Mouse (Mus musculus) frontal cortex, adult (tissue): Measurements from ENCODE around the gene Naa35.

ENCODE experiments used
- ATAC-seq: cut with Nextera tagmentation; 2 replicates; pipeline ENCODE4 v1.9.2; 2017; ENCODE audit warnings: mild to moderate bottlenecking, moderate library complexity, mixed read lengths; ENCODE audit not compliant: low TSS enrichment

Naa35 gene

DNA sequence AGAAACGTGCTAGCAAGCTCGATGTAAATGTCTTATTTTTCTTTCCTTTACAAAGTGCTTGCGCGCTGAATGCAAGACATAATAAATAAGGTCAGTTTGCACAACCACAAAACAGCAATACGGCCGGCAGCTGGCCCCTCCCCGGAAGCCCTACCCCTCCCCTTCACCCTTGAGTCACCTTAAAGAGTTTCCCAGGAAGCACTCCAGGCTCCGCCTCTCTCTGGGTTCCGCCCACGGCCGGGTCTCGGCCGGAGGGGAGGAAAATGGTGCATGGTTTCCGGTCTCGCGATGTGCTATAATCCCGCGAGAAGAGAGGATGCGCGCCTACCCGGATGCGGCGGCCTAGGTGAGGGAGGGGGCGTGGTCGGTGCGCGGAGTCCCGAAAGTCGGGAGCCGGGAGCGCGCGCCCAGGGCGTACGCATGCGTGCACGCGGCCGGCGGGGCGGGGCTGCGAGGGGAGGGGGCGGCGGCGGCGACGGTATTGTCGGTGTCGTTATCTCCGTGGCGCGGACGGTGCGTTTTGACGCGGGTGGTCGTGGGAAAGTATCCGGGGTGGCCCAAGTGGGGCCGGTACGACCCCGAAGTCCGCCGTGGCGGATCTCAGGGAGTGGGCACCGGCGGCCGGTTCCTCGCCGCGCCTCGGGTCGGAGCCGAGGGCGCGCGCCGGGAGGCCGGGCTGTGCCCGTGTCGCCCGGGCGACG is at the start of gene Naa35, which contains the start of gene Agtpbp1:
Gene Naa35, plus strand, starts transcription at position 313 of the 701 bp plus-strand sequence.
Gene Agtpbp1, minus strand, starts transcription at position 281 of the 701 bp plus-strand sequence.
- peak; percentile 95 for ATAC-seq

DNA sequence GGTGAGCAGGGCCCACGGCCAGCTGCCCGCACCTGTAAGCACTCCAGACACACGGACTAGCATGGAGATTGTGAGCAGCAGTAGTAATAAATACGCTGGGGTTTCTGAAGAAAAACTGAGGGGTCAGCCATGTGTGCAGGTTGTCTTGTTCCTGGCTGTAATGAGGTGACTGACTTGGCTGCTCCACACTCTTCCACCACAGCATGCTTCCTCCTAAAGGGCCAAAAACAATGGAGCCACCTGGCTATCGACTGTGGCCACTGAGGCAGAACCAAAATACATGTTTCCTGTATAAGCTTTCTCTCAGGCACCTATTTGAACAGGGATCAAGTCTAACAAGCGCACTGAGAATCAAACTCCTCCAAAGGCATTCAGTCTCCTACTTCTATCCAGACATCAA is 49.3 kb upstream of the Naa35 start:
- ATAC-seq, result no peak

DNA sequence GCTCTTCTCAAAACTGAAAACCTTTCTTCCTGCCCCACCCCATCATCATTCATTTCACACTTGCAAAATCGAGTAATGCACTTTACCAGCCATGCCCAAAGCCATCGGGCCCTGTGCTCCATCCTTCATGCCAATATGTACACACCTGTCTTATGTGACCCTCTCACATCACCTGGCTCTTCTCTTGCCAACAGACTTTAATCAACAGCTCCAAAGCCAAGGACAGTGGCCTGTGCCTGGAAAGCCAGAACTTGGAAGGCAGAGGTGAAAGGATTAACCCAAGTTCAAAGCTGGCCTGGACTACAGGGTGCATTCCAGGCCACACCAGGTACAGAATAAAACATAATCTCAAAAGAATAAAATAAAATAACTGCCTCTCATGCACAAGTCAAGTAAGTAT is 48.4 kb upstream of the Naa35 start:
- no peak for ATAC-seq

DNA sequence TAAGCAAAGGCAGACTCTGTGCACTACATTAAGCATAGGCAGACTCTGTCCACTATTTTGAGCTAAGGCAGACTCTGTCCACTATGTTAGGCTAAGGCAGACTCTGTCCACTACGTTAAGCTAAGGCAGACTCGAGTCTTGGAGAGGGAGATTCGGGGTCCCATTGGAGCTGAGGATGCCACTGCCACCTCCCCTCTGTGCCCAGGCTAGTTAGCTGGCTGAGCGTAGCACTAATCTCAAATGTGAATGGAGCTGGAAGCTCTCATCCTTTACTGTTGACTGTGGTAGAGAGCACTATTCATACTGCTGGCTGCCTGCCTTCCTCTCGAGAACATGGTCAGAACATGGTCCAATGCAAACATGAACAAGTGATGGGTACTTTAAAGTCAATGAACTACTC is 46.4 kb upstream of the Naa35 start:
- no peak for ATAC-seq

DNA sequence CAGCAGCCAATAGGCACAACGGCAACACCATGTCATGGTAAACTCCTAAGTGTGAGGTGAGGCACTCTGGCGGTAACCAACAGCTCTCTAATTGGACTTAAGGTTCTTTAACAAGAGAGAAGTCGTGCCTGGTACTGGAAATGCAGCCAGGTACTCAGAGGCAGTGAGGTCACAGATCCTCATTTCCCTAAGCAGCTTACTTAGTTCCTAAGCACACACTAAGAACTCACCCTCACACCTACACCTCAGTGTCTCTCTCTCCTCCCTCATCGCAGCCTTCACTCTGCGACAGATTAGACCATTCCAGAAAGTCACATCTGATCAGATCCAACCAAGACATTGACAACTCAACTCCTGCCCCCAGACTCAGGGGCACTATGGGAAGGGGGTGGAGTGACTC is 45.0 kb upstream of the Naa35 start:
- no peak for ATAC-seq

DNA sequence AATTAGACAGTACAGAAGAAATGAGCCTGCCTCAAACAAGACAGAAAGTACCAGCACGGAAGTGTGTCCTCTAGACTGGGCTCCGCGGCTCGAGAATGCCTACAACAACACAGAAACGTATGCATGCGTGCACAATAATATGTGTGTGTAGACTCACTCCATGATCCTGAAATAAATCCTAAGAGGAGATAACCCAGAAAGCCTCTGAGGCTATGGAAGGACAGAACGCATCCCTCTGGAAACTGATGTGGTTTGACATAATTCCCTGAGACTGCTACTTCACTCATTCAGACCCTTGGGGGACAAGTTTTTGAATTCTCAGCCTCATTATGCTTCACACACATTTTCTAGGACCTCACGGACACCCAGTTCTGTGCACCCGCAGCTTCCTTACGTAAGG is 42.6 kb upstream of the Naa35 start:
- ATAC-seq, result peak; percentile 36; the same call in 1 of the 2 replicates

DNA sequence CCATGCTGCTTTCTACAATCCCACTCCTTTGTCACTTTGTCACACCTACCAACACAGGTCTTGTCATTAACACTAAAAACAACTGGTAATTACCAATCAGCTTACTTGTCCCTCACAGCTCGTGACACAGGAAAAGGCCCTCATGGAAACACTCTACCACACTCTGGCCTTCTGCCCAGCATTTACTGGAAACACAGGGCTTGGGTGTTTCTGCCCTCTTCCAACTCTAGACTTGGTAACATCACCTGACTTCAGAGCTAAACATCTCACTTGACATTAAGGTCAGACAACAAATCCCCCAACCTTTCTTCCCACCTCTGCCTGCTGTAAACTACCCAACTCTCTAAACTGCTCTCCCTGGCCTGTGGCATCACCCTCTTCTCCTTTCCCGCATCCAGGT is 38.0 kb upstream of the Naa35 start:
- ATAC-seq, result no peak

DNA sequence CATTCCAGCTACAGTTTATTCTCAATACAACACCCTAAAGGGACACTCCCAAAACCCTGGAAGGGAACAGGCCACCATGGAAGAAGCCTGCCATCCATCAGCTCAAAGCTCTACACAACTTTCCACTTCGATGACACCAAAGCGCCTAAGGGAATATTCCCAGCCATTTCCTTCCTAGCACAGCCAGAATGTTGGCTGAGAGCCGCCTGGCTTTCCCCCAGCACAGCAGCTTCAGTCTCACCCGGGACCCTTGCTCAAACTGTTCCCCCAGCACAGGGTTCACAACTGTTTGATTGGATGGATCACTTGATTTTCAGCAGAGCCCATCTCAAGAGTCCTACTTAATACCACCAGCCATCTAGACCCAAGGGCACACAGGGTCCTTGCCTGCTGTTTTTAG is 37.3 kb upstream of the Naa35 start:
- ATAC-seq, result no peak

DNA sequence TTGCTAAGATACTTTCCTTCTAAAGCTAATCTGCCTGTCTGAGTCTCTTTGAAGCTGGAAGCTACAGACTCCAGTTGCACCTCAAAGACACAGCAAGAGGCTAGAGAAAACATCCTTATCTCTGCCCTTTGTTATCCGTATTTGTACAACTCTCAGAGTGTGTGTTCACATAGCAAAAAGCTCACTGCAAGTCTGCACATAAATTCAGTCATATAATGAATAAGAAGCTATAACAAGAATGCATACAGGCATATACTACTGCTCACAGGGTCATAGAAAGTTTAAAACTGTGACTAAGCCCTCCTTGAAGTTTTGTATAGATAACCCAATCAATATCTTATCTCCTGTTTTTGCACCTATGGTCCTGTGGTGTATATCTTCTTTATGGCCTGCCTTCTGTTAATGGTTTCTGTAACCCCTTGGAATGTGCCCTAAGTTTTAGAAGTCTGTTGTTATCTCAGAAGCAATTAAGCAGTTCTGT is 35.7 kb upstream of the Naa35 start:
- ATAC-seq, result no peak

DNA sequence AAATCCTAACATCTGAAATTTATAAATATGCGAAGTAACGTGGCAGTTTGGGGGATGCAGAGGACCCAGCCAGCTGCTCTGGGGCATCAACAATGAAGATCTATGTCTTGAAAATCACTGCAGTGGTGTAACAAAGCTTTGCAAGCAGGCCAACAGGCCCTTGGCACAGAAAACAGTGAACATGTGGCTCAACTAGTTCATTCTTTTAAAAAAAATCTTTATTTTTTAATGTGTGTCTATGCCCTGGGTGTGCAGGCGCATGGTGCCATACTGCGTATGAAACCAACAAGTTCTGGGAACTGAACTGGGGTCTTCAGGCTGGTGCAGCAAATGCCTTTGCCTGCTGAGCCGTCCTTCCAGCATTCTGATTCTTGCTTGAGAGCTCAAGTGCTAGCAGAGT is 32.8 kb upstream of the Naa35 start:
- ATAC-seq, result no peak

DNA sequence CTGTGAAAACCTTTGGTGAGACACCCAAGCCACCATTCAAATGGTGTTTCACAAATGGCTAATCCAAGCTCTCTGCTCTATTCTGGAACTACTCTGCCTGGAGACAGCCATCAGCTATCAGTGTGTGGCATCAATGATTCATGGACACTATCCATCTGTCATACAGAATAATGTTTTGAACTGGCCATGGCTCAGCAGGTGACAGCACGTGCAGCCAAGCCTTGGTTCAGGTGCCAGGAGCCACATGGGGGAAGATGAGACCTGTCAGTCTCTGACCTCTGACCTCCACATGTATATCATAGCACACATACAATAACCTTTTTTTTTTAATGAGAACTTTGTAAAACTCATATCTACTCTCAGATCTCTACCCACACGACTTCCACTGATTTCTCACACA is 32.3 kb upstream of the Naa35 start:
- no peak for ATAC-seq

DNA sequence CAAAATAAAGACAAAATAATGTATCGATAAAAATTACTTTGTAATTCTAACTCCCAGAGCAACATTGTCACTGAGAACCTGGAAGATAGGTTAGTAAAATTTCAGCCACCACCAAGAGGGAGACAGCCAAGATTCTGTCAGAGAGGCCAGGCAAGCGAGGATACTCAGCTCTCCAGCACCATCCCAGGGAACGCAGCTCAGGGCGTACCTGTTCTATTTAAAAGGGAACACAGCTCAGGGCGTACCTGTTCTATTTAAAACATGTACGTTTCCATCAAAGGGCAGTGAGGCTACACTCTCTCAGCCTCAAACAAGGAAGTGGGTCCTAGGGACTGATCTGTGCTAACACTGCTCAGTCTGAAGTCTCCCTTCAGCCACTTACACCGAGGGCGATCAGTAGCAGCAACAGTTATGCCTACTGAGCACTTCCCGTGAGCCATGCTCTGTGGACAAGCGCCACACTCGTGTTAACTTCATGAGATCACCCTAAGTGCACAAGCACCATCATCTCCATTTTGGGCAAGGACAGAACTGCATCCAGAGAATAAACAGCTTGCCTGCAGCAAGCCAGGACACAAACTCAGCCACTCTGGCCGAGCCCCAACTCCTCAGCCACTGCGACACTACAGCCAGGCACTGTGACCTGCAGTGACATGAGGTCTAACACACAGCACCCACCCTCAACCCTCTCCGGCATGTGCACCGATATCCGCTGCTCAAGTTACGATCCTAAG is 30.1 kb upstream of the Naa35 start:
- ATAC-seq, result no peak

DNA sequence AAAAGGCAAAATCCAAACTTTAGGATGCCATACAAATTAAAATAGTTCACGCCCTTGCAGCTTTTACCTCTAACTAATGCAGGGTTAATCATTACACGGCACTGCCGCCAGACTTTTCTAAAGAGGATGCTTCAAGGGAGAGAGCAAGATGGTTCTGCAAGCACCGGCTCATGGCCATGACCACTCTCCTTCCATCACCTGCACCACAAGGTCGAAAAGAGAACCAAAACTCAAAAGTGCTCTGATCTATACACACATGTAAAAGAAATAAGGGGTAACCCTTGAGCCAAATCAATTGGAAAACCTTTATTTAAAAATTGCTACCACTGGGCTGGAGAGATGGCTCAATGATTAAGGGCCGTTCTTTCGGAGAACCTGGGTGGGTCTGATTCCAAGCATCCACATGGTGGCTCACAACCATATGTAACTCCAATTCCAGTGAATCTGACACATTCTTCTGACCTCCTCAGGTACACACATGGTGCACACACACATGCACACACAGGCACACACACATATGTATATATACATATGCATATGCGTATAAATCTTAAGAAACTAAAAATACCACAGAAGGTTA is 29.4 kb upstream of the Naa35 start:
- ATAC-seq, result no peak

DNA sequence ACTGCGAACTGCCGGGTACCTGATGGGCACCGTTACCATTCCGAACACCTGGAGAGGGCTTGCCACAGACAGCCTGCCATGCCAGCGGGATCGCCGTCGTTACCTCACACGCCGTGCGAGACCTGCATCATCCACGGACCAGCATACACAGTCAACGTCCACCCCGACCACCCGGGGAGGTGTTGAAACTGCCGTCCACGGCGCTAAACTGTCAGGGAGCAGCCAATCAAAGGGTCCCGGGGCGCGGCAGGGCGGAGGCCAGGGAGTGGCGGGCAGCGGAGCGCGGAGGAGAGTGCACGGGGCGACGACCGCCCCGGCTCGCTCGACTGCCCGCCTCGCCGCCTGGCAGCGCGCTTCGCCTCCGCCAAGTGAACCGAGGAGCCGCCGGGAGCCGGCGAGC is 28.4 kb upstream of the Naa35 start:
- peak; percentile 38 for ATAC-seq

DNA sequence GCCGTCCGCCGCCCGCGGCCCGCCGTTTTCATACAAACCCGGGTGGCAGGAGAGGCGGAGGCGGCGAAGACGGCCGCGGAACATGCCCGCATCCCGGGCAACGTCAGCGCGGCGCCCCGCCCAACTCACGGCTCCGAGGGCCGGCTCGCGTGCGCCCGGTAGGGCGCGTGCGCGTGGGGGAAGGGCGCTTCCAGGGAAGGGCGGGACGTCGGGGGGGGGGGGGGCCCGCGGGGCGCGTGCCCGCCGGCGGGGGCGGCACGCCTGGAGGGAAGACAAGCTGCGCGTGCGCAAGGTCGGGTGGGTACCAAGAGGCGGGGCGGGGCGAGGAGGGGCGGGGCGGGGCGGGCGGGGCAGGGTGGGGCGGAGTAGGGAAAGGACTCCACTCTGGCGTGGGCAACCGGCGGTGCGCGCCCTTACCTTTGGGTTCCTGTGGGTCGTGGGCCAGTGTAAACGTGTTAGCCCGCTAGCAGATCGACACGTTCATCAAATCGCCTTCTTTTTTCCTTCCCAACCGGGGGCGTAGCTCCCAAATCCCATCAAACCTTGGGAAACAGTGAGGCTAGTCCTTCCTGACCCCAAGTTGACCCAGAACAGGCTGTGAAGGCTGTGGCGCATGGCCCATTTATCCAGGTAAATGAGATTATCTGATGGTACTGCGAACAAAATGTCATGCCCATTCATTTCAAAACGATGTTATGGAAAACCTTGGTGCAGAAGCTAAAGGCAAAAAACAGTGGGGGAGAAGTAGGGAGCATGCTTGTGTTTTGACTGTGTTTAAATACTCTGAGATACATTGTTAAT is 27.7 kb upstream of the Naa35 start:
- peak; percentile 80 for ATAC-seq

DNA sequence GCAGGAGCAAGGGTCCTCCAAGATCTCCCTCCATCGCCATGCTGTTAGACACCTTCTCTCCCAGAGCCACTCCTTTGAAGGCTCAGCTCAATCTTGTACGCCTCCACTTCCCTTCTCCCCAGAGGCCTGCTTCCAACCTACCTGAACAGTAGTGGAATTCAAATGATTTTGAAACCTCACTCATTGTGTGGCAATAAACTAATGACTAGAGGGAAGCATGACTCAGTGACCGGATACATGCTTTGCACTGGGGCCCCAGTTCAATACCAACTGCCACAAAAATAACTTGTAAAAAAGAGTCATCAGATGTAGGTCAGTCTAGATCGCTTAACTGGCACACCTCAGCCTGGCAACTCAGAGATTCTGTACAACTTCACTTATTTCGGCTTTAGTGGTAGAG is 26.3 kb upstream of the Naa35 start:
- no peak for ATAC-seq

DNA sequence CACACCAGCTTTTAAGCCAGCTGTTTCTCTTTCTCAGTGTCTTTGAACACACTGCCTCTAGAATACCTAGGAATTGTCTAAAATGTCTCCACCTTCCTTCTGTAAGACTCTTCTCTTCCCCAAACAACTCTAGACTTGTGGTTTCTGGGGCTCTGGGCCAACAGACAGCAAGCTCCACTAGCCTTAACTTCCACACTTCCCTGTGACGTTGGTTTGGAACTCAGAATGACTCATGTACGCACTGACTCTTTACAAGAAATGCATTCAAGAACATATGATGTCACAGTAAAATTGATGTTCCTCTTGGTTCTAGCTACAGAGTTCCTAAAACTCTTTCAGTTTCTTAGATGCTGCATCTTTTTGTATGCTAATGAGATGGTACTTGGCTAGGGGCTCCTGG is 22.6 kb upstream of the Naa35 start:
- no peak for ATAC-seq

DNA sequence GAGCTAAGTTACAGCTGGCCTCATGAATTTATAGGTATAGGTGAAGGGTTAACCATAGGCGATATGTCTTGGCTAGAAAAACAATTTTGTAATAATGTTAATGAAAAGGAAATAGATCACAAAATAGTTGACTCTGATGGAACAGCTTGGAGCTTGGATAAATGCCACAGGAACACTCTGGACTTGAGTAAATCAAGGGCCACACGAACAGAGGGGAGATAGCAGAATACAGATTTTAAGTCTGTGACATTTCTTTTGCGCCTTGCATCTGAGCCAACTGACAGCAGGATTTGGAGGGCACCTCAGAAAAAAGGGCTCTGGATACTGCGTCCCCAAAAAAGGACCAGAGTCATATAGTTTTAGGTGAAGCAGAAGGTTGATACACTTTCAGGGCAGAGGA is 20.6 kb upstream of the Naa35 start:
- ATAC-seq, result no peak

DNA sequence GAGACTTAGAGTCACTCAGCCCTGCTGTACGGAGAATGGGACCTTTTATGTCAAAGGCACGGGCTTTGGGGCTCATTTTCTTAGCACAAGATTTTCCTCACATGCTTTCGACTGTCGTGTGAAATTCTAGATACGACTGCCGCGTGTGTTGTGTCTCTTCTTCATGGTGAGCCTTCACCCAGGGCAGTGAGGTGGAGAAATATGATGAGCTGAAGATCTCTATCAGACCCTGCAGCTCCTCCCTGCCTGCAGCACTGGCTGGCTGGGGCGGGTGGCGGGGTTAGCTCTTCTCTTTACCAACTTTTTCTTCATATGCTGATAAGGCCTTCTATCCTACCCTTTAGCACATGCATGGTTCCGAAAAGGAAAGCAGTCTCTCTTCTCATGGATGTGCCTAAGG is 20.1 kb upstream of the Naa35 start:
- ATAC-seq, result no peak

DNA sequence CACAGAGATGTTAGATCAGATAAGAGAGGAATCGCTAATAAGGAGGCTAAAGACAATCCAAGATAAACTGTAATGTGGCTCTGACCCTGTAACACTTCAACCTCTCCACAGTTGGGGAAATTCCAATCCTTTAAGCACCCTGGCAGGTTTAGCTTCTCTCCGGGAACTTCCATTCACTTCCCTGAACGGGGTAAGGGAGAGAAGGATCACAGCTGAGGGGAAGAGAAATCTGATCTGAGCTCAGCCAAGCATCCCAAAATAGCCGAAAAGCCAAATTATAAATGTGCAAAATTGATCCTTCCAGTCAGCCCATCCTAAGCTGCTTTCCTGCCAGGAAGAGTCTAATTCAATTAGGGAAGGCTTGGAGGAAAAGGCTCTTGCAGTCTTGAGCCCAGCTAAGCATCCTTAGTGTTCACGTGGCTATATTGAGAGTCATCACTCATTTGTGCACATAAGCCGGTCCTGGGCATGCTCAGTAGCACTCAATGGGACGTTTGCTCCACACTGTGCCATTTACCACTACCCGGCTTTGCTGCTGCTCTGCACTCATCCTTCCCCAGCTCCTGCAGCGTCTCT is 19.0 kb upstream of the Naa35 start:
- ATAC-seq, result peak; percentile 89

DNA sequence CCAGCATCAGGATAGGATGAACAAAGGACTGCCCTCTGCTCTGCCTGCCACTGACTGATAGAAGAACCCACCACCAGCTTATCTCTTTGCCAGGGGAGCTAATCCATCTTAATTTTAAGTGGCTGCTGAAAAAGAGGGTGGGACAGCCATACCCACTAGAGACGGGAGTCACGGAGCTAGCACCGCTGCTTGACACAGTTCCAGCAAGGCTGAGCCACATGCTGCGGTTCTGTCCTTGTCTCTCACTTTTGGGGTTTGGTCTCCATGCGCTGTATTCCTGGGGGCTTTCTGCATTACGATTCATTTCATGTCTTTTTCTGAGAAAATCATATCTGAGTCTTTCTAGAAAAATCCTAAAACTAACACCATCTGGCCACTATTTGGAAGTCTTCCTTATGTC is 14.0 kb upstream of the Naa35 start:
- no peak for ATAC-seq

DNA sequence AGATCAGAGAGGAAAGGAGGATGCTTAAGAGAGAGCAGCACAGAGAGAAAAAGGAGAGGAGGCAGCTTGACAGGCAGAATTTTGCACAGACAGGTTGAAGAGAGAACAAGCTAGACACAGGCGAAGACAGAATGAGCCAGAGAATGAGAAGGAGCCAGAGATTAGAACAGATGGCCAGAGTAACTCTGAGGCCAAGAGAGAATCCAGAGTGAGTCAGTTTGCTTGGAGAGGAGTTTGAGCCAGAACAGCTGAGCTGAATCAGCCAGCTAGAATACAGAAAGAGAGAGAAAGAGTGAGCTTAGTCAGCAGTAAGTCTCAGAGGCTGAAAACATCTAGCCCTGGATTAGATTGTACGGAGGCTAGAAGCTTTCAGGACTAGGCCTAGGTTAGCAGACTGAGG is 12.5 kb upstream of the Naa35 start:
- ATAC-seq, result peak; percentile 96
